Mouse (Mus musculus): ENCODE results near the gene Smyd4.

GRCm38 (mm10) chr11:75308650-75309049 is 39.6 kb upstream of the Smyd4 start:
- TF ChIP-seq POLR2A (IDR thresholded peaks at IDR 0.05; ENCODE audit: insufficient read depth, low read depth, low read length), result no peak
- no peak for TF ChIP-seq CTCF (IDR thresholded peaks at IDR 0.05; ENCODE audit: insufficient read depth, low read depth, low read length)
